Mouse (Mus musculus) spleen, adult 2 months (tissue): ENCODE results near the gene Rtf2.

ENCODE experiments used
- CTCF ChIP-seq: fragments of 200-500 bp; IDR thresholded peaks from 2 replicates; pipeline ENCODE4 v1.5.1; 2011; ENCODE audit warnings: mild to moderate bottlenecking, inconsistent platforms; ENCODE audit not compliant: insufficient read depth, insufficient read length, insufficient replicate concordance; ENCODE audit errors: extremely low read depth
- POLR2A ChIP-seq: fragments of 200-500 bp; IDR thresholded peaks from 2 replicates; pipeline ENCODE4 v1.6.1; 2011; ENCODE audit warnings: low read depth, low read length, inconsistent platforms

GRCm38 (mm10) chr2:172394052-172394392, 46.3 kb upstream of the Rtf2 start:
- TF ChIP-seq POLR2A, result no peak
- no peak for TF ChIP-seq CTCF
